Mouse (Mus musculus) neural tube, embryonic 14.5 days (tissue): ENCODE results near the gene Mzf1. TPM values are rescaled to one million over a fixed set of nuclear protein-coding genes. Genes with fewer than 3 reads are reported as not detected.

Experiments used
- ATAC-seq: fragments of 200-750 bp; cut with Nextera tagmentation; 2 replicates; pipeline ENCODE4 v1.8.0; 2017; ENCODE audit warnings: low read depth, mild to moderate bottlenecking, moderate TSS enrichment, moderate library complexity
- H3K27ac ChIP-seq: fragments of 300-500 bp; sonication (generic); 2 replicates; pipeline ENCODE4 v1.5.1; 2014; ENCODE audit warnings: low read depth, mild to moderate bottlenecking, control low read depth, low read length, moderate library complexity, mixed read lengths
- H3K27me3 ChIP-seq: fragments of 300-500 bp; sonication (generic); 2 replicates; pipeline ENCODE4 v1.6.1; 2014; ENCODE audit warnings: low read length; ENCODE audit not compliant: control insufficient read depth, insufficient read depth
- H3K36me3 ChIP-seq: fragments of 300-500 bp; sonication (generic); 2 replicates; pipeline ENCODE4 v1.6.1; 2014; ENCODE audit warnings: low read length, mixed read lengths; ENCODE audit not compliant: control insufficient read depth, insufficient read depth
- H3K4me1 ChIP-seq: fragments of 300-500 bp; sonication (generic); 2 replicates; pipeline ENCODE4 v1.6.1; 2014; ENCODE audit warnings: low read length; ENCODE audit not compliant: control insufficient read depth, insufficient read depth
- H3K4me2 ChIP-seq: fragments of 300-500 bp; sonication (generic); 2 replicates; pipeline ENCODE4 v1.6.1; 2014; ENCODE audit warnings: mild to moderate bottlenecking, low read depth, low read length, control low read depth
- H3K4me3 ChIP-seq: fragments of 300-500 bp; sonication (generic); 2 replicates; pipeline ENCODE4 v1.5.1; 2014; ENCODE audit warnings: low read depth, low read length, control low read depth, mixed read lengths
- H3K9ac ChIP-seq: fragments of 300-500 bp; sonication (generic); replicated peaks from 2 replicates; pipeline ENCODE4 v1.6.1; 2014; ENCODE audit warnings: low read depth, mild to moderate bottlenecking, control low read depth, low read length, mixed read lengths
- H3K9me3 ChIP-seq: fragments of 300-500 bp; sonication (generic); 2 replicates; pipeline ENCODE4 v1.6.1; 2016; ENCODE audit warnings: low read length; ENCODE audit not compliant: control insufficient read depth
- WGBS: fragments of 180-500 bp; shearing (Covaris S2); extraction: QIAGEN DNeasy Blood & Tissue Kit; methylation state at CpG from one replicate; pipeline ENCODE4 v1.1.7; 2014; 5-methylcytosine and 5-hydroxymethylcytosine counted together
- polyA plus RNA-seq: library from polyadenylated mRNA; unstranded; fragments of >200 nt; fragmentation: Nextera tagmentation; extraction: Ambion mirVana; gene quantifications from 2 replicates; pipeline ENCODE4 v1.2.1, GENCODE M21; 2014

Mzf1 gene
- polyA plus RNA-seq, 1 experiment from 2014 or later, result 9.0 TPM

DNA sequence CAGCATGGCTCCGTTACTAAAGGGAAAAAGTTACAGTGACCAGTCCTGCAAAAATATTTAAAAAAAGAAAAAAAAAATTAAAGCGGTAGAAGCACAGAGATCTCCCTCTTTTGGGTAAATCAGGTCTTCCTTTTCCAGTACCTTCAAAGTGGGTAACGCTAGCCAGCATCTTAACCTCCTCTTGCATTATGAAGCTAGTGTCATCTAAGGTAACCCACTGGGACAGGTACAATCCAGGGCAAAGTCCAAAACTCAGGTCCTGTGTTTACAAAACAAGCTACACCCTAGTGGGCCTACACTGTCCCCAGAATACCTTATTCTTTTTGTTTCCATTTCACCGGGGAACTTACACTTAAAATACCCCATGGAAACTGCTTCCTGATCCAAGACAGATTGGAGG, 40.9 kb downstream of the Mzf1 start:
- no peaks in the 10 kb centered on the region for H3K9me3 ChIP-seq
- H3K27ac ChIP-seq, result no peak overlapping the region
- peaks cover 6% of the 10 kb centered on the region; the same call in 1 of the 2 replicates for H3K4me1 ChIP-seq
- no peaks in the 10 kb centered on the region for H3K27me3 ChIP-seq
- H3K4me3 ChIP-seq, result no peak overlapping the region
- no peak overlapping the region for H3K4me2 ChIP-seq
- 56% methylated on average over 4 of the region's 4 CpGs for whole genome bisulfite sequencing
- no peak for ATAC-seq
- H3K36me3 ChIP-seq, result no peaks in the 10 kb centered on the region
- H3K9ac ChIP-seq, result no peak overlapping the region

DNA sequence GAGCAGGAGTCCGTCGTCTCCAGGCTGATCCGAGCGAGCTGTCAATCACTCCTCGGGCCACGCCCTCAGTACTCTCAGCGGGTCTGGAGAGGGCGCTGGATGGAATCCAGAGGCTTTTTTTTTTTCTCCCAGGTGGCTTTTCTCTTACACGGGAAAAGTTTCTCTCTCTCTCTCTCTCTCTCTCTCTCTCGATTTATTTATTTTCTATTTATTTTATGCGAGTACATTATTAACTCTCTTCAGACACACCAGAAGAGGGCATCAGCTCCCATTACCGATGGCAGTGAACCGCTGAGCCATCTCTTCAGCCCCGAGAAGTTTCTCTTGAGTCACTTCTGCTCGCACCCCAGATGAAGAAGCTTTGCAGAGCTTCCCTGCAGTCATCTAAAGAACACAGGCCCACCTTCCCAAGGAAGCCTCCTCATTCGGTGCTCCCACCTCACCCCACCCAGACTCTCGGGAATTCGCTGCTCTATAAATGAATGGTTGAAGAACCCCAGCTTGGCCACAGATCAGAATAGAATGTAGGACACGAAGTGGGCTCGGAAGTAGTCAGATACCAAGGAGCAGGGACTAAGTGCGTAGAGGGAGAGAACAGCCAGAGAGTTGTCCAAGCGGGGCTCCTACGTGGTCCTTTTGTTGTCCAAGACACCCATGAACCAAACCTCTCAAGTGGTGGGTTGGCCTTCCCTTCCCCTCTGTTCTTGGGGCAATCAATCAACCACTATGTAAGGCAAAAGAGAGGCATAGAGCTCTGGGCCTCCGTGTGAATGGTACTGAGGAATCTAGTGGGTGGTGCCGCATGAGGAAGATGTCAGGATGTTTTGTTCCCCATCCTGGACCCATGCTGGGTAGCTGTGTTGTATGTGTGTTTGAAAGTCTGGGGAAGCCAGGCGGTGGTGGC, 44.3 kb downstream of the Mzf1 start, which contains the start of gene Zbtb45:
Gene Zbtb45 (minus strand): TSS at position 30 of the 904 bp plus-strand sequence.
- peak within 1 kb of the TSS; percentile 59 for H3K4me2 ChIP-seq
- ATAC-seq, result no peak
- peak within 1 kb of the TSS; percentile 79 for H3K4me3 ChIP-seq
- H3K9me3 ChIP-seq, result no peaks in the 10 kb centered on the region
- 4% methylated on average over 26 of the region's 26 CpGs for WGBS
- H3K27me3 ChIP-seq, result no peaks in the 10 kb centered on the region
- H3K9ac ChIP-seq, result peak within 1 kb of the TSS; percentile 83
- H3K4me1 ChIP-seq, result peaks cover 10% of the 10 kb centered on the region; the same call in 1 of the 2 replicates
- H3K36me3 ChIP-seq, result peaks cover 15% of the 10 kb centered on the region; the same call in 1 of the 2 replicates
- H3K27ac ChIP-seq, result peak within 1 kb of the TSS; percentile 88

DNA sequence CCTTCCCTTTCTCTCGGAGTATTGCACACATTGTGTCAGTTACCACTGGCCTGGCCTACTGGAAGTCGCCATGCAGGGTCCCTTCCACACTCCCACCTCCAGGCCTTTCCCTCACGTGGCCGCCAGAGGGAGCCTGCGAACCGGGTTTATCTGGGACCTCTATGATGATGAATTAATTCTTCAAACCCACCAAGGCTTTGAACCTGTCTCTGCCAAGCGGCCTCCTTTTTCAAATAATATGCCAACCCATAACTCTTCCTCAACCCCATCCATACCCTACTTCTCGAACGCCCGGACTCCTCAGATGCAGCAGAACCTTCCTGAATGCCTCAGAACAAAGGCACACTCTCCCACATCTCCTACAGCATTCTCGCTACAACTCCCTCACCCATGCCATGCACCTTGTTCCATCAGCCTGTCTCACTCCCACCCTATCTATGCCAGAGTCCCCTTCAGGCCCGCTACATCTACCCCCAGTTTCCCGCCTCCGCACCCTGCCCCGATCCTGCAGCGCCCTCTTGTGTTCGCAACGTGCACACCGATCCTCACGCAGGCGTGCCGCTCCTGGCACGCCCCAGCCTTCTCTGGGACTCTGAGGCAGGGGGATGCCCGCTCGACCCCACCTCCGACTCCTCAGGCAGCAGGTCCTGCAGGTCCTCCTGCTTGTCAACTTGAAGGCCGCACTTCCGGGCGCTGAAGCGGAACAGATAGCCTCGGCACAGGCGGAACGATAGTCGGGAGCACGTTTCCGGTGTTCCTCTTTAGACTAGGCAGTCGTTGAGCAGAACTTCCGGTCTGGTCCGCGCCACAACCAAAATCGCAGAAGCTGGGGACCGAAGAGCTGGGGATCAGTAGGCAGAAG, 45.2 kb downstream of the Mzf1 start:
- peak; percentile 91 for ATAC-seq
- Histone ChIP-seq H3K27ac (peak overlapping the region; percentile 88), H3K27me3 (no peaks in the 10 kb centered on the region), H3K4me2 (peak overlapping the region; percentile 59), H3K9ac (peak overlapping the region; percentile 83), H3K4me1 (peaks cover 10% of the 10 kb centered on the region; the same call in 1 of the 2 replicates), H3K4me3 (peak overlapping the region; percentile 79), H3K36me3 (peaks cover 15% of the 10 kb centered on the region; the same call in 1 of the 2 replicates), H3K9me3 (no peaks in the 10 kb centered on the region)
- under 1% methylated on average over 42 of the region's 42 CpGs for WGBS

DNA sequence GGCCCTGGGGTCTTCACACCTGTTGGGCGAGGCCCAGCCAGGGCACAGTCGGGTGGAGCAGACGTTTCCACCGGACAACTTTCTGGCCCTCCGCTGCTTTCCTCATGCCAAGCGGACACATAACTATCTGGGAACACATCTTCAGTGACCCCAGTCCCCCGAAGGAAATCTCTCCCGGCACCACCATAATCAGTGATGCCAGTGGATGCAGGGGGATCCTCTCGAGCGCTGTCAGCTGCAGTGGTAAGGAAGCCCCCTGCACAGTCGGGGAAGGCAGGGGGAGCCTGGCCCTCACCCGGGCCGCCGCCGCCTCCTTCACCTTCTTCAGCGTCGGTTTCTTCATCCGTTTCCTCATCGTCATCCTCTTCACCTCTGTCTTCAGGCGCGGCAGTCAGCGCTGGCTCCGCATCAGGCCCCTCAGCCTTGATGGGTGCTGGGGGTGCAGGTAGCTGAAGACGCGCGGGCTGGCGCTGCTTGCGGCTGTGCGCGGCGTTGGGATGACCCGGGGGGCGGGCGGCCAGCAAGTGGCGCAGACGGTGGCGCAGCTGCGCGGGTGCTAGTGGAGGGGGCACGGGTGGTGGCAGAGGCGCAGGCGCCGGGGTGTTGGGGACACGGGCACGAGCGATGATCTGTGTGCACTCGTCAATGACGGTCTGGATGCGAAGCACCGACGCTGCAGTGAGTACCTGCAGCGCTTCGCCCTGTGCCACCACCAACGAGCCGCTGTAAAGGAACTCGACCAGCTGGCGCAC, 47.0 kb downstream of the Mzf1 start:
- Histone ChIP-seq H3K27me3 (no peaks in the 10 kb centered on the region), H3K4me1 (peaks cover 10% of the 10 kb centered on the region; the same call in 1 of the 2 replicates), H3K4me2 (peak overlapping the region; percentile 24; the same call in 1 of the 2 replicates), H3K9ac (peak overlapping the region; percentile 41), H3K36me3 (peaks cover 15% of the 10 kb centered on the region; the same call in 1 of the 2 replicates), H3K27ac (no peak overlapping the region), H3K4me3 (0 out of 2 replicates have a peak overlapping the region, but pooled peaks have one; percentile 6), H3K9me3 (no peaks in the 10 kb centered on the region)
- 33% methylated on average over 56 of the region's 57 CpGs for WGBS
- no peak for ATAC-seq

DNA sequence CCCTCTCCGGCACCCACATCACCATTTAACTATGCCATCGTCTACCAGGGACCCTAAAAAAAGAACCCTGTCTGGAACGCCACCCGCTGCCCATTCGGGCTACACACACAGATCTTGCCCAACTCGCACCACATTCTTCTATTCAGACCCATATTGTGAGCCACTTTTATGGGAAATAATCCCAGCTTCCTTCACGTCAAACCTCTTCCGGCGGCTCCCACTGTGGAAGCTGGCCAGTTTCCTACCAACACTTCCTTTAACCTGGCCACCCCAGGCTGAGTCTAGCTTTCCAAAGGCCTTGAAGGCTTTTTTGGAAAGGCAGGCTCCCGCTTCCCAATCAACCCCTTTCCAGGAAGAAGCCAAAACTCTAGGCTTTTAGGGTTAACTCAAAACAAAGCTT, 48.0 kb downstream of the Mzf1 start:
- Histone ChIP-seq H3K9me3 (no peaks in the 10 kb centered on the region), H3K4me3 (no peak overlapping the region), H3K36me3 (peaks cover 15% of the 10 kb centered on the region; the same call in 1 of the 2 replicates), H3K27me3 (no peaks in the 10 kb centered on the region), H3K9ac (no peak overlapping the region), H3K4me2 (no peak overlapping the region), H3K27ac (no peak overlapping the region), H3K4me1 (peaks cover 10% of the 10 kb centered on the region; the same call in 1 of the 2 replicates)
- 86% methylated on average over 10 of the region's 10 CpGs for WGBS
- ATAC-seq, result no peak

DNA sequence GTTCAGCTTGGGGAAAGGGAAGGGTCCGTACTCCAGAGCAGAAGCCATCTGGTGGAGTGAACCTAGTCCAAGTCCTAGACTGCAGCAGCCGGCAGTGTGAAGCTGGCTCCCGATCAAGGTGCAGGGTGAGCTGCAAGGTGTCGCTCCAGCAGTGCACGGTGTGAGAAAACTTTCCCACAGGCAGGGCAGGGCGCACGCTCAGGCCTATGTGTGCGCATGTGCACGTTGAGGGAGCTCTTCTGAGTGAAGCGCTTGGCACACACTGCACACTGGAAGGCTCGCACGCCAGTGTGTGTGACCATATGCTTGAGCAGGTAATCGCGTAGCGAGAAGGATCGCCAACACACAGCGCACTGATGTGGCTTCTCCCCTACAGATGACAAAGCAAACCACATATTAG, 48.6 kb downstream of the Mzf1 start:
- 91% methylated on average over 17 of the region's 17 CpGs for WGBS
- H3K4me1 ChIP-seq, result peaks cover 10% of the 10 kb centered on the region; the same call in 1 of the 2 replicates
- no peak overlapping the region; the same call in 1 of the 2 replicates for H3K9ac ChIP-seq
- ATAC-seq, result no peak
- peaks cover 15% of the 10 kb centered on the region; the same call in 1 of the 2 replicates for H3K36me3 ChIP-seq
- H3K27me3 ChIP-seq, result no peaks in the 10 kb centered on the region
- no peak overlapping the region for H3K27ac ChIP-seq
- H3K4me3 ChIP-seq, result no peak overlapping the region
- no peaks in the 10 kb centered on the region for H3K9me3 ChIP-seq
- no peak overlapping the region for H3K4me2 ChIP-seq

DNA sequence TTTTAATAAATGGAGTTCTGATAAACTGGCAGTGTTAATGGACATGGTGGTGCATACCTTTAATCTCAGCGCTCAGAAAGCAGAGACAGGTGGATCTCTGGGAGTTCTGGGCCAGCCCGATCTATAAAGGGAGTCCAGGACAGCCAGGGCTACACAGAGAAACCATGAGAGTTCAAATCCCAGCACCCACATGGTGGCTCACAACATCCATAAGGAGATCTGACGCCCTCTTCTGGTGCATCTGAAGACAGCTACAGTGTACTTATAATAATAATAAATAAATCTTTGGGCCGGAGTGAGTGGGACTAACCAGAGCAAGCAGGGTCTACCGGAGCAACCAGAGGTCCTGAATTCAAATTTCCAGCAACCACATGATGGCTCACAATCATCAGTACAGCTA, 51.2 kb downstream of the Mzf1 start:
- ATAC-seq, result no peak
- H3K27me3 ChIP-seq, result no peaks in the 10 kb centered on the region
- H3K4me1 ChIP-seq, result peaks cover 3% of the 10 kb centered on the region; the same call in 1 of the 2 replicates

DNA sequence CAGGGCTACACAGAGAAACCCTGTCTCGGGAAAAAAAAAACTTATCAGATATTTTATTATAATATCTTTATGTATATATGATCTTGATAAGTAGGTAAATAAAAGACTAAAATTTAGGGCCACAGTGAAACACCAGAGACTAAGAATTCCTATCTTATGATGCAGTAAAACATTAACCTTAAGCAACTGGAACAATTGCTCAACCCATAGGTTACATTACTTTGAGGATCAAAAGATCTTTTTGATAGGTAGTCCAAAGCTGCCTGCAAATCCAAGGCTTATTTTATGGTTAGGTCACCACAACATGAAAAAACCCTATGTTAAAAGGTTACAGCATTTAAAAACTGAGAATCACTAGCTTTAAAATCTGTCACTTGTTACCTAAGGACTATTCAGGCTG, 53.0 kb downstream of the Mzf1 start:
- Histone ChIP-seq H3K9ac (no peak overlapping the region), H3K27me3 (no peaks in the 10 kb centered on the region), H3K27ac (no peak overlapping the region), H3K9me3 (no peaks in the 10 kb centered on the region), H3K4me1 (no peaks in the 10 kb centered on the region), H3K36me3 (peaks cover 9% of the 10 kb centered on the region; the same call in 1 of the 2 replicates), H3K4me2 (no peak overlapping the region), H3K4me3 (no peak overlapping the region)
- 83% methylated on average over 1 of the region's 1 CpGs for WGBS
- ATAC-seq, result no peak

More for the DNA sequence above, 51.2 kb downstream of the Mzf1 start:
- Histone ChIP-seq H3K4me2 (no peak overlapping the region), H3K9ac (no peak overlapping the region), H3K36me3 (peaks cover 15% of the 10 kb centered on the region; the same call in 1 of the 2 replicates), H3K27ac (no peak overlapping the region), H3K9me3 (no peaks in the 10 kb centered on the region), H3K4me3 (no peak overlapping the region)
- WGBS, result 76% methylated on average over 5 of the region's 5 CpGs
